Mouse (Mus musculus): ENCODE results near the gene Gps1. TPM values are rescaled to one million over a fixed set of nuclear protein-coding genes. Genes with fewer than 3 reads are reported as not detected.
A peak's percentile ranks its signal among the peaks of the same experiment; 100 is the strongest.
"Not testable (repeated sequence)": the region's sequence is repeated elsewhere in the genome, so short reads cannot be mapped to it uniquely, and the experiment has no call there.

The Gps1 gene
- polyA plus RNA-seq, 1 experiment from 2014 or later, result 239 TPM

DNA sequence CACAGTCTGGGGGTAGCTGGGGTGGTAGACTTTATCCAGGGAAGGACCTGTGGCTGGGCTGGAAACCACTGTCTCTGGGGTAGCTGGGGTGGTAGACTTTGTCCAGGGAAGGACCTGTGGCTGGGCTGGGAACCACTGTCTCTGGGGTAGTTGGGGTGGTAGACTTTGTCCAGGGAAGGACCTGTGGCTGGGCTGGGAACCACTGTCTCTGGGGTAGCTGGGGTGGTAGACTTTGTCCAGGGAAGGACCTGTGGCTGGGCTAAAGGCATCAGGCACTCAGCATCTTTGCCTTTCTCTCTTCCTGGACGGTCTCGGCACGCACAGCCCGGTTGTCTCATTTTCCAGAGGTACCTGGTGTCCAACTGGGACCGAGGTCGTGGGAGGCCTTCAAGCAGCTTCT is 2.7 kb upstream of the Gps1 start:
- H3K4me1 ChIP-seq (ENCODE audit: insufficient read depth, low read length), result peaks cover 16% of the 10 kb centered on the region
- H3K9ac ChIP-seq (replicated peaks; ENCODE audit: low read length); ATAC-seq (ENCODE audit: low FRiP score, low TSS enrichment); H3K9me3 ChIP-seq (ENCODE audit: low read length); H3K27ac ChIP-seq (ENCODE audit: low read length); H3K4me2 ChIP-seq (replicated peaks; ENCODE audit: low read depth, low read length); H3K36me3 ChIP-seq (ENCODE audit: insufficient read depth, low read length); H3K27me3 ChIP-seq (ENCODE audit: insufficient read depth, low read length); H3K4me3 ChIP-seq (ENCODE audit: low read length): not testable (repeated sequence)
- 91% methylated on average over 6 of the region's 6 CpGs for WGBS

- ATAC-seq (ENCODE audit: low FRiP score, low TSS enrichment), result peak; percentile 13
- WGBS, result 2% methylated on average over 42 of the region's 42 CpGs
Measured at GRCm38 (mm10) chr11:120783426-120784063, 527 bp upstream of the Gps1 start.

GRCm38 (mm10) chr11:120785145-120785544 is 1.1 kb downstream of the Gps1 start:
- peak overlapping the region; percentile 98 for H3K4me3 ChIP-seq (ENCODE audit: low read length)
- H3K27ac ChIP-seq (ENCODE audit: low read length), result no peak overlapping the region
- peaks cover 33% of the 10 kb centered on the region for H3K36me3 ChIP-seq (ENCODE audit: insufficient read depth, low read length)
- peaks cover 16% of the 10 kb centered on the region for H3K4me1 ChIP-seq (ENCODE audit: insufficient read depth, low read length)
- peak overlapping the region; percentile 82 for H3K9ac ChIP-seq (replicated peaks; ENCODE audit: low read length)
- H3K9me3 ChIP-seq (ENCODE audit: low read length), result no peaks in the 10 kb centered on the region
- 32% methylated on average over 9 of the region's 9 CpGs for WGBS
- no peaks in the 10 kb centered on the region; the same call in 1 of the 2 replicates for H3K27me3 ChIP-seq (ENCODE audit: insufficient read depth, low read length)
- peak overlapping the region; percentile 97 for H3K4me2 ChIP-seq (replicated peaks; ENCODE audit: low read depth, low read length)
- ATAC-seq (ENCODE audit: low FRiP score, low TSS enrichment), result no peak

More at GRCm38 (mm10) chr11:120783426-120784063, 527 bp upstream of the Gps1 start:
- Histone ChIP-seq H3K9ac (replicated peaks; ENCODE audit: low read length) (peak overlapping the region; percentile 82), H3K4me3 (ENCODE audit: low read length) (peak overlapping the region; percentile 98), H3K9me3 (ENCODE audit: low read length) (no peaks in the 10 kb centered on the region), H3K27ac (ENCODE audit: low read length) (peak overlapping the region; percentile 72; the same call in 1 of the 2 replicates), H3K4me2 (replicated peaks; ENCODE audit: low read depth, low read length) (peak overlapping the region; percentile 97), H3K4me1 (ENCODE audit: insufficient read depth, low read length) (peaks cover 16% of the 10 kb centered on the region), H3K27me3 (ENCODE audit: insufficient read depth, low read length) (no peaks in the 10 kb centered on the region; the same call in 1 of the 2 replicates), H3K36me3 (ENCODE audit: insufficient read depth, low read length) (peaks cover 20% of the 10 kb centered on the region)

DNA sequence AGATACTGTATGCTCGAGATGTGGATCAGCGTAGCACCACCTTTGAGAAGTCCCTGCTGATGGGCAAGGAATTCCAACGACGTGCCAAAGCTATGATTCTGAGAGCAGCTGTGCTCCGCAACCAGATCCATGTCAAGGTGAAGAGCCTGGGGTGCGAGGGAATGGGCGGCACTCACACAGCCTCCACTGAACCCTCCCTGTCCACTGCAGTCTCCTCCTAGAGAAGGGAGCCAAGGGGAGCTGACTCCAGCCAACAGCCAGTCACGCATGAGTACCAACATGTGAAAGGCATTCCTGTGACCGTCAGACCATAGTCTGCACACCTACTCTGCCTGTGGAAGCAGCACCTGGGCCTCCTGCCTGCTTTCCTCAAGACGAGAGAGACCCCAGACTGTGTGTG is 4.4 kb downstream of the Gps1 start:
- H3K9ac ChIP-seq (replicated peaks; ENCODE audit: low read length); H3K4me3 ChIP-seq (ENCODE audit: low read length); H3K27me3 ChIP-seq (ENCODE audit: insufficient read depth, low read length); H3K9me3 ChIP-seq (ENCODE audit: low read length); H3K4me2 ChIP-seq (replicated peaks; ENCODE audit: low read depth, low read length); H3K27ac ChIP-seq (ENCODE audit: low read length): not testable (repeated sequence)
- ATAC-seq (ENCODE audit: low FRiP score, low TSS enrichment), result peak; percentile 37; the same call in 1 of the 2 replicates
- Histone ChIP-seq H3K4me1 (ENCODE audit: insufficient read depth, low read length) (peaks cover 13% of the 10 kb centered on the region), H3K36me3 (ENCODE audit: insufficient read depth, low read length) (peaks cover 64% of the 10 kb centered on the region)
- WGBS, result 61% methylated on average over 9 of the region's 10 CpGs

DNA sequence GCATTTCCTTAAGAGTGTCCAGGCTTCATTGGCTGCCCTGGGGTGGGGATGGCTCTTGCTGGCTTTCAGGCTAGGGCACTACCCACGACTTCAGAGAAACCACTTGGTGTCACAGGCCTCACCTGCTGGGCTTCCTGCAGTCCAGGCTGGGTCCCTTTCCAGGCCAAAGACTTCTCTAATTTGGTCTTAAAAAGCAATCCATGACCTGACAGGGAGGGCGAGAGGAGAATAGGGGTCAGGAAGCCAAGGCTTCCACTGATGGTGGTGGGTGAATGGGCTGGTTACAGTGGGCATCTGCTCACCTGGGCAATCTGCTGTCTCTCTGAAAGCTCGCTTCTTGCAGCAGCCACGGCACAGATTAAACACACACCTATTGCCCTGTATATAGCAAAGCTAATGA is 5.3 kb downstream of the Gps1 start:
- no peak overlapping the region for H3K9ac ChIP-seq (replicated peaks; ENCODE audit: low read length)
- 88% methylated on average over 4 of the region's 4 CpGs for WGBS
- peaks cover 72% of the 10 kb centered on the region for H3K36me3 ChIP-seq (ENCODE audit: insufficient read depth, low read length)
- no peak overlapping the region for H3K27ac ChIP-seq (ENCODE audit: low read length)
- H3K4me2 ChIP-seq (replicated peaks; ENCODE audit: low read depth, low read length), result no peak overlapping the region
- no peaks in the 10 kb centered on the region for H3K27me3 ChIP-seq (ENCODE audit: insufficient read depth, low read length)
- ATAC-seq (ENCODE audit: low FRiP score, low TSS enrichment), result no peak
- no peak overlapping the region for H3K4me3 ChIP-seq (ENCODE audit: low read length)
- H3K4me1 ChIP-seq (ENCODE audit: insufficient read depth, low read length), result peaks cover 11% of the 10 kb centered on the region
- no peaks in the 10 kb centered on the region for H3K9me3 ChIP-seq (ENCODE audit: low read length)

GRCm38 (mm10) chr11:120789810-120790209 is 5.7 kb downstream of the Gps1 start:
- H3K27me3 ChIP-seq (ENCODE audit: insufficient read depth, low read length), result no peaks in the 10 kb centered on the region
- no peak for ATAC-seq (ENCODE audit: low FRiP score, low TSS enrichment)
- H3K4me3 ChIP-seq (ENCODE audit: low read length), result no peak overlapping the region
- peaks cover 76% of the 10 kb centered on the region for H3K36me3 ChIP-seq (ENCODE audit: insufficient read depth, low read length)
- H3K9me3 ChIP-seq (ENCODE audit: low read length), result no peaks in the 10 kb centered on the region
- no peak overlapping the region for H3K4me2 ChIP-seq (replicated peaks; ENCODE audit: low read depth, low read length)
- WGBS, result 89% methylated on average over 3 of the region's 3 CpGs
- no peak overlapping the region for H3K27ac ChIP-seq (ENCODE audit: low read length)
- H3K9ac ChIP-seq (replicated peaks; ENCODE audit: low read length), result no peak overlapping the region
- H3K4me1 ChIP-seq (ENCODE audit: insufficient read depth, low read length), result peaks cover 14% of the 10 kb centered on the region

- no peak overlapping the region for H3K4me3 ChIP-seq (ENCODE audit: low read length)
- WGBS, result 94% methylated on average over 9 of the region's 9 CpGs
- H3K4me1 ChIP-seq (ENCODE audit: insufficient read depth, low read length), result peaks cover 16% of the 10 kb centered on the region
- no peaks in the 10 kb centered on the region for H3K9me3 ChIP-seq (ENCODE audit: low read length)
- no peaks in the 10 kb centered on the region for H3K27me3 ChIP-seq (ENCODE audit: insufficient read depth, low read length)
- no peak overlapping the region for H3K9ac ChIP-seq (replicated peaks; ENCODE audit: low read length)
- no peak overlapping the region for H3K4me2 ChIP-seq (replicated peaks; ENCODE audit: low read depth, low read length)
- no peak overlapping the region for H3K27ac ChIP-seq (ENCODE audit: low read length)
- H3K36me3 ChIP-seq (ENCODE audit: insufficient read depth, low read length), result peaks cover 63% of the 10 kb centered on the region
- ATAC-seq (ENCODE audit: low FRiP score, low TSS enrichment), result no peak
Measured at GRCm38 (mm10) chr11:120792652-120793051, 8.6 kb downstream of the Gps1 start.

- peak; percentile 87 for ATAC-seq (ENCODE audit: low FRiP score, low TSS enrichment)
- 2% methylated on average over 59 of the region's 59 CpGs for WGBS
Measured at GRCm38 (mm10) chr11:120795756-120796613, 11.9 kb downstream of the Gps1 start, which contains the start of gene Dus1l. Gene Dus1l, minus strand, starts transcription at chr11:120796403.

GRCm38 (mm10) chr11:120796614-120796946 is 12.5 kb downstream of the Gps1 start:
- H3K36me3 ChIP-seq (ENCODE audit: insufficient read depth, low read length), result peaks cover 29% of the 10 kb centered on the region
- H3K27ac ChIP-seq (ENCODE audit: low read length), result peak overlapping the region; percentile 83
- peak overlapping the region; percentile 94 for H3K4me3 ChIP-seq (ENCODE audit: low read length)
- peak; percentile 30 for ATAC-seq (ENCODE audit: low FRiP score, low TSS enrichment)
- no peaks in the 10 kb centered on the region for H3K9me3 ChIP-seq (ENCODE audit: low read length)
- peak overlapping the region; percentile 45 for H3K4me2 ChIP-seq (replicated peaks; ENCODE audit: low read depth, low read length)
- peak overlapping the region; percentile 95 for H3K9ac ChIP-seq (replicated peaks; ENCODE audit: low read length)
- no peaks in the 10 kb centered on the region for H3K27me3 ChIP-seq (ENCODE audit: insufficient read depth, low read length)
- 23% methylated on average over 8 of the region's 8 CpGs for WGBS
- peaks cover 22% of the 10 kb centered on the region for H3K4me1 ChIP-seq (ENCODE audit: insufficient read depth, low read length)

More at GRCm38 (mm10) chr11:120795756-120796613, 11.9 kb downstream of the Gps1 start, which contains the start of gene Dus1l:
- H3K4me1 ChIP-seq (ENCODE audit: insufficient read depth, low read length), result peaks cover 25% of the 10 kb centered on the region
- H3K27me3 ChIP-seq (ENCODE audit: insufficient read depth, low read length), result no peaks in the 10 kb centered on the region
- peak within 1 kb of the TSS; percentile 83 for H3K27ac ChIP-seq (ENCODE audit: low read length)
- H3K36me3 ChIP-seq (ENCODE audit: insufficient read depth, low read length), result peaks cover 35% of the 10 kb centered on the region
- H3K4me3 ChIP-seq (ENCODE audit: low read length), result peak within 1 kb of the TSS; percentile 94
- H3K9me3 ChIP-seq (ENCODE audit: low read length), result no peaks in the 10 kb centered on the region
- peak within 1 kb of the TSS; percentile 93 for H3K4me2 ChIP-seq (replicated peaks; ENCODE audit: low read depth, low read length)
- H3K9ac ChIP-seq (replicated peaks; ENCODE audit: low read length), result peak within 1 kb of the TSS; percentile 95

GRCm38 (mm10) chr11:120798244-120798643 is 14.2 kb downstream of the Gps1 start:
- H3K4me2 ChIP-seq (replicated peaks; ENCODE audit: low read depth, low read length), result no peak overlapping the region
- 88% methylated on average over 3 of the region's 3 CpGs for WGBS
- no peak for ATAC-seq (ENCODE audit: low FRiP score, low TSS enrichment)

More at GRCm38 (mm10) chr11:120798244-120798643, 14.2 kb downstream of the Gps1 start:
- Histone ChIP-seq H3K4me1 (ENCODE audit: insufficient read depth, low read length) (peaks cover 22% of the 10 kb centered on the region), H3K9ac (replicated peaks; ENCODE audit: low read length) (no peak overlapping the region), H3K4me3 (ENCODE audit: low read length) (no peak overlapping the region), H3K36me3 (ENCODE audit: insufficient read depth, low read length) (peaks cover 15% of the 10 kb centered on the region), H3K27ac (ENCODE audit: low read length) (no peak overlapping the region), H3K9me3 (ENCODE audit: low read length) (no peaks in the 10 kb centered on the region), H3K27me3 (ENCODE audit: insufficient read depth, low read length) (no peaks in the 10 kb centered on the region)

Measured in kidney, embryonic 16.5 days (tissue).